Mouse (Mus musculus) stomach, postnatal 0 days (tissue): Measurements from ENCODE around the gene Rfx5. TPM values are rescaled to one million over a fixed set of nuclear protein-coding genes. Genes with fewer than 3 reads are reported as not detected.
"Not testable (repeated sequence)": the region's sequence is repeated elsewhere in the genome, so short reads cannot be mapped to it uniquely, and the experiment has no call there.

Experiments used
- ATAC-seq: fragments of 200-750 bp; cut with Nextera tagmentation; 2 replicates; pipeline ENCODE4 v1.8.0; 2017; ENCODE audit not compliant: low FRiP score, low TSS enrichment
- DNase-seq: peaks from one replicate; pipeline ENCODE4 v3.0.0-alpha.2; 2016; ENCODE audit warnings: low spot score
- H3K27ac ChIP-seq: fragments of 300-500 bp; sonication (generic); replicated peaks from 2 replicates; pipeline ENCODE4 v1.5.1; 2014; ENCODE audit warnings: mild to moderate bottlenecking, control low read depth
- H3K27me3 ChIP-seq: fragments of 300-500 bp; sonication (generic); 2 replicates; pipeline ENCODE4 v1.6.1; 2014; ENCODE audit warnings: low read length; ENCODE audit not compliant: control insufficient read depth, insufficient read depth
- H3K36me3 ChIP-seq: fragments of 300-500 bp; sonication (generic); 2 replicates; pipeline ENCODE4 v1.6.1; 2014; ENCODE audit warnings: low read length, mixed read lengths; ENCODE audit not compliant: control insufficient read depth, insufficient read depth
- H3K4me1 ChIP-seq: fragments of 300-500 bp; sonication (generic); replicated peaks from 2 replicates; pipeline ENCODE4 v1.6.1; 2014; ENCODE audit warnings: antibody characterized with exemption; ENCODE audit not compliant: control insufficient read depth, insufficient read depth
- H3K4me2 ChIP-seq: fragments of 300-500 bp; sonication (generic); replicated peaks from 2 replicates; pipeline ENCODE4 v1.6.1; 2014; ENCODE audit warnings: low read depth, mild to moderate bottlenecking, control low read depth, moderate library complexity
- H3K4me3 ChIP-seq: fragments of 300-500 bp; sonication (generic); 2 replicates; pipeline ENCODE4 v1.5.1; 2014; ENCODE audit warnings: low read depth, low read length, control low read depth
- H3K9ac ChIP-seq: fragments of 300-500 bp; sonication (generic); 2 replicates; pipeline ENCODE4 v1.6.1; 2014; ENCODE audit warnings: mild to moderate bottlenecking, low read length, control low read depth, mixed read lengths
- H3K9me3 ChIP-seq: fragments of 300-500 bp; sonication (generic); 2 replicates; pipeline ENCODE4 v1.6.1; 2016; ENCODE audit warnings: low read length; ENCODE audit not compliant: control insufficient read depth
- CTCF ChIP-seq: IDR thresholded peaks from 2 replicates; pipeline ENCODE4 v1.5.1; 2016; ENCODE audit warnings: antibody characterized with exemption, low read depth, mild to moderate bottlenecking, moderate library complexity
- EP300 ChIP-seq: optimal IDR thresholded peaks from 2 replicates; pipeline ENCODE3; 2016; ENCODE audit warnings: antibody characterized with exemption
- WGBS: fragments of 180-500 bp; shearing (Covaris S2); extraction: QIAGEN DNeasy Blood & Tissue Kit; methylation state at CpG from one replicate; pipeline ENCODE4 v1.1.7; 2014; 5-methylcytosine and 5-hydroxymethylcytosine counted together
- polyA plus RNA-seq: library from polyadenylated mRNA; unstranded; fragments of >200 nt; fragmentation: Nextera tagmentation; extraction: Ambion mirVana; gene quantifications from 2 replicates; pipeline ENCODE4 v1.2.1, GENCODE M21; 2015

Gene Rfx5
- polyA plus RNA-seq, 1 experiment from 2014 or later: 3.0 TPM

DNA sequence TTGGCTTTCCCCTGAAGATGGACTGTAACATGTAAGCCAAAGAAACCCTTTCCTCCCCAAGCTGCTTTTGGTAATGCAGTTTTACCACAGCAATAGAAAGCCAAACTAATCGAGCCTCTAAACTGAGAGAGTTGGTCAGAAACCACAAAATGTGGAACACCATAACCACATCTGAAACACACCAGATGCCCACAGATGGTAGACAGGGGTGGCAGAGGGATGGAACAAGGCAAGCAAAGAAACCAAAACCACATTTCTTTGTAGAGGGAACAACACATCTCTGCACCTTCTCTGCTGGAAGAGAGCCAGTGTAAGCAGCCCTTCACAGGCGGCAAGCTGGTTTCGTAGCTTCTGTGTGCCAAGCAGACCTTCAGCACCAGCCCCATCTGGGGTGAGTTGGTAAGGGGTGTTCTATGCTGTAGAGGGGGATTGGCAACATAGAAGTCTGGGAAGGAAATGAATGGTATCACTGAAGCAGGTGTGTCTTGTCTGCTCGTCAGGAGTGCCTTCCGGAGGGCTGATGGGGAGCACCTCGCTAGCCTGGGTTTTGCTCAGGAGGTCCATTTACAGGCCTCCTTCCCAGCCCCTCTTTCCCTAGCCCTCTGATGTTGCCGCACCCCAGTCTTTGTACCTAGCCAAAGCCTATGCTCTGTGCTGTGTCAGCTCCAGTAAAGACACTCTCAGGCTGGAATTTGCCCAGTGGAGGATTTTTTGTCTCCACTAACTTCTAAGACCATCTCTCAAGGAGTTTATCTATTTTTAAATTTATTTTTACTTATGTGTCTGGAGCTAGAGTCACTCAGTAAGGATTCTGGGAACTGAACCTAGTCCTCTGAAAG is 37.8 kb upstream of the Rfx5 start:
- ATAC-seq (no peak), DNase-seq (peak; percentile 30)
- Histone ChIP-seq H3K9me3 (no peaks in the 10 kb centered on the region), H3K27ac (0 out of 2 replicates have a peak overlapping the region, but pooled peaks have one; percentile 1), H3K4me3 (no peak overlapping the region), H3K9ac (no peak overlapping the region), H3K4me1 (no peaks in the 10 kb centered on the region), H3K36me3 (no peaks in the 10 kb centered on the region), H3K27me3 (no peaks in the 10 kb centered on the region), H3K4me2 (no peak overlapping the region)
- WGBS: 54% methylated on average over 7 of the region's 7 CpGs
- no peak for TF ChIP-seq CTCF
- no peak for TF ChIP-seq EP300

GRCm38 (mm10) chr3:94917816-94918361 is 36.0 kb upstream of the Rfx5 start:
- Histone ChIP-seq H3K4me1 (no peaks in the 10 kb centered on the region), H3K4me3 (no peak overlapping the region), H3K27me3 (no peaks in the 10 kb centered on the region), H3K4me2 (no peak overlapping the region), H3K9ac (no peak overlapping the region), H3K27ac (peak overlapping the region; percentile 58), H3K9me3 (no peaks in the 10 kb centered on the region), H3K36me3 (no peaks in the 10 kb centered on the region)
- TF ChIP-seq CTCF: no peak
- TF ChIP-seq EP300: no peak
- ATAC-seq (peak; percentile 69), DNase-seq (peak; percentile 70)
- 37% methylated on average over 14 of the region's 14 CpGs for WGBS

GRCm38 (mm10) chr3:94918845-94919244 is 35.0 kb upstream of the Rfx5 start:
- DNase-seq (no peak), ATAC-seq (no peak)
- Histone ChIP-seq H3K4me3 (no peak overlapping the region), H3K9ac (no peak overlapping the region), H3K27me3 (no peaks in the 10 kb centered on the region), H3K27ac (no peak overlapping the region), H3K4me1 (no peaks in the 10 kb centered on the region), H3K36me3 (no peaks in the 10 kb centered on the region), H3K4me2 (no peak overlapping the region), H3K9me3 (no peaks in the 10 kb centered on the region)
- TF ChIP-seq CTCF (no peak), EP300 (no peak)
- 57% methylated on average over 4 of the region's 4 CpGs for WGBS

- H3K4me1 ChIP-seq: no peaks in the 10 kb centered on the region
- DNase-seq (peak; percentile 23), ATAC-seq (no peak; the same call in 1 of the 2 replicates)
- H3K9me3 ChIP-seq: no peaks in the 10 kb centered on the region
- TF ChIP-seq EP300 (no peak), CTCF (no peak)
- WGBS: 40% methylated on average over 3 of the region's 3 CpGs
- H3K27me3 ChIP-seq: no peaks in the 10 kb centered on the region
- H3K9ac ChIP-seq: 0 out of 2 replicates have a peak overlapping the region, but pooled peaks have one; percentile 1
- H3K4me3 ChIP-seq: no peak overlapping the region
- no peak overlapping the region for H3K27ac ChIP-seq
- no peak overlapping the region for H3K4me2 ChIP-seq
- H3K36me3 ChIP-seq: no peaks in the 10 kb centered on the region
Measured at GRCm38 (mm10) chr3:94921104-94921503, 32.8 kb upstream of the Rfx5 start.

DNA sequence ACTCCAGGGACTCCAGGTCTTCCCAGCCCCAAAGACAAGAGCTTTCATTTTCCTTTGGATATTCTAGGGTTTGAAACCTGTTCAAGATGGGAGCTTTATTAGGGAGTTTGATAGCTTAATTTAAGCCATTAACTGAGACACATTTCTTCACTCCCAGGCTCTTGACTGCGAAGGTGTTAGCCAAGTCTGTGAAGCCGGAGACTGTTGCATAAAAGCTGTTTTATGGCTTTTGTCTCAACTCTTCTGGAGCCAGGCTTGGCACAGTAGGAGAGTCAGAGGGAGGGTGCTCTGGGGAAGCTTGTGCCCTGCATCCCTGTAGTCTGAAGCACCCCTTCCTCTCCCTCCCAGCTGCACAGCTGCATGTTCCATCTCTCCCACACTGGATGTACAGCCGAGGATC is 31.5 kb upstream of the Rfx5 start:
- Histone ChIP-seq H3K27ac (no peak overlapping the region), H3K9ac (0 out of 2 replicates have a peak overlapping the region, but pooled peaks have one; percentile 3), H3K36me3 (no peaks in the 10 kb centered on the region), H3K9me3 (no peaks in the 10 kb centered on the region), H3K4me1 (no peaks in the 10 kb centered on the region), H3K4me2 (no peak overlapping the region), H3K27me3 (no peaks in the 10 kb centered on the region), H3K4me3 (no peak overlapping the region)
- 47% methylated on average over 3 of the region's 3 CpGs for WGBS
- TF ChIP-seq CTCF: no peak
- TF ChIP-seq EP300: no peak
- ATAC-seq (no peak), DNase-seq (no peak)

DNA sequence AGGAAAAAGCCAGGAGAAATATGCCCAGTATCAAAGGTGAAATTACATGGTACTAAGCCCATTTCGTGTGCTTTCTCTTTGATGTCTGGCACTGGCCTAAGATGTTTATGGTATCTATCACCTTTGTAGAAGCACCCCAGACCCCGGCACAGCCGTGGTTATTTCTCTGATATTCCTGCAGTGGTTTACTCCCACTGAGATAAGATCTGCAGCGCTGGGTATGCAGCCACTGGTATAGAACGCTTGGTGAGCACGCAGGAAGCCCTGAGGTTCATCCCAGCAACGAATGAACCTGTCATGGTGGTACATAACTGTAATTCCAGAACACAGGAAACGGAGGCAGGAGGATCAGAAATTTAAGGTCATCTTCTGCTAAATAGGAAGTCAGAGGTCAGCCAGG is 29.2 kb upstream of the Rfx5 start:
- H3K9me3 ChIP-seq: no peaks in the 10 kb centered on the region
- H3K36me3 ChIP-seq: no peaks in the 10 kb centered on the region
- no peak for DNase-seq
- no peak for ATAC-seq
- no peak overlapping the region for H3K9ac ChIP-seq
- H3K4me3 ChIP-seq: no peak overlapping the region
- no peaks in the 10 kb centered on the region for H3K27me3 ChIP-seq
- no peak overlapping the region for H3K27ac ChIP-seq
- TF ChIP-seq CTCF: no peak
- no peak for TF ChIP-seq EP300
- WGBS: 44% methylated on average over 8 of the region's 8 CpGs
- H3K4me1 ChIP-seq: no peaks in the 10 kb centered on the region
- H3K4me2 ChIP-seq: no peak overlapping the region

DNA sequence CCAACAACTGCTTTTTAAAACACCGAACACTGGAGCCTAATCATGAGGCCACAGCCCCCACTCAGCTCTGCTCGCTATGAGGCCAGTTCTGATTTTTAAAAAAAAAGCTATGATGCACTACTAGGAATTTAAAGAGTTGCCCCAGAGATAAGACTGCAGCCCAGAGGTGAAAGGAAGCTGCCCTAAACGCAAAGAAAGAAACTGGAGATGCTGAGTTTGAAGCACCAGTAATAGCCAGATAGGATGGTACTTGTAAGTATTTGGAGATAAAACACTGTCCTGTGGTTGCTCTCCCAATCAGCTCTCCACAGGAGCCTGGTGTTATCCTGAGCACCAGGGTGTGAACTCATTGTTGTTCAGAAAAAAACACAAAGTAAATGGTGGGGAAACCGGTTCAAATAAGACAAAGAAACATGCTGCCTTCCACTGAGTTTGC is 27.6 kb upstream of the Rfx5 start:
- not testable (repeated sequence) for H3K36me3 ChIP-seq, H3K9ac ChIP-seq, H3K4me2 ChIP-seq, H3K4me1 ChIP-seq, H3K4me3 ChIP-seq, DNase-seq, H3K27ac ChIP-seq, H3K27me3 ChIP-seq, H3K9me3 ChIP-seq, ATAC-seq
- 34% methylated on average over 4 of the region's 4 CpGs for WGBS

DNA sequence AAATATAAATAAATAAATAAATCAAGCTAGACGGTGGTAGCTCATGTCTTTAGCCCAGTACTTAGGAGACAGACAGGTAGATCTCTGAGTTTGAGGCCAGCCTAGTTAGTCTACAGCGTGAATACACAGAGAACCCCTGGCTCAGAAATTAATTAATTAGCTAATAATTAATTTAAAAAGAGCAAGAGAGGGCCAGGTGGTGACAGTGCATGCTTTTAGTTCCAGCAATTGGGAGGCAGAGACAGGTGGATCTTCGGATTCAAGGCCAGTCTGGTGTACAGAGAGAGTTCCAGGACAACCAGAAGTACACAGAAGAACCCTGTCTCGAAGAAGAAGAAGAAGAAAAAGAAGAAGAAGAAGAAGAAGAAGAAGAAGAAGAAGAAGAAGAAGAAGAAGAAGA is 24.9 kb upstream of the Rfx5 start:
- H3K4me2 ChIP-seq, DNase-seq, H3K4me3 ChIP-seq, ATAC-seq, H3K4me1 ChIP-seq, H3K27ac ChIP-seq, H3K9ac ChIP-seq, H3K9me3 ChIP-seq, H3K36me3 ChIP-seq, H3K27me3 ChIP-seq: not testable (repeated sequence)
- 91% methylated on average over 3 of the region's 4 CpGs for WGBS
